In the genomic region with DNA sequence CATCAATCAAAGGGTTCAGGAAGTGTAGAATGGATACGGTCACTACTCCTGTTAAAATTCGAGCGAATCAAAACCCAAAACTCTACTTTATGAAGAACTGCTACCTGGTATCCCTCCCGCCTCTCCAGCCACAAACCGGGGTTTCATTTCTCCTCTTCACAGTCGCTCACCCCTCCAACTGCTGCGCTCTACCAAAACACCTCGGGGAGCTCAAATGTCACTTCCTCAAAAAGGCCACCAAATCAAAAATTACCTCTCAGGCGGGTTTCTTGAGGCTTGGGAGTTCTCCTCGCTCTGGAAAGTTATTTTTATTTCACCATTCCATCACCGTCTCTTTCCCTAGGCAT, we compare ENCODE assay signal across 9 mouse cellular contexts. TPM values are rescaled to one million over a fixed set of nuclear protein-coding genes. Genes with fewer than 3 reads are reported as not detected.
DNase-seq lines count a peak whose midpoint lies in the region; ATAC-seq lines count a peak whose summit lies in the region.
"Had no signal": no experiment of that assay in that cellular context is flagged by ENCODE, and none has a peak within 500 bp of the region (broad histone marks: within the 10 kb centered on the region; RNA-seq: fewer than 3 reads in every experiment).

No protein-coding gene starts in this region.

- H3K4me1 ChIP-seq in heart, embryonic 10.5 days: peaks cover 12% of the 10 kb centered on the region; the same call in 1 of the 2 replicates
- H3K4me1 ChIP-seq in hindbrain, embryonic 13.5 days (replicated peaks): peaks cover 16% of the 10 kb centered on the region
- 0 out of 2 replicates have a peak, but pooled peaks cover 3% of the 10 kb centered on the region for H3K4me1 ChIP-seq in stomach, embryonic 15.5 days

- no peak overlapping the region for H3K27ac ChIP-seq in heart, embryonic 10.5 days
- H3K27ac ChIP-seq in hindbrain, embryonic 13.5 days: no peak overlapping the region
- H3K27ac ChIP-seq in stomach, embryonic 15.5 days: no peak overlapping the region

- peak overlapping the region; percentile 74 for H3K4me3 ChIP-seq in heart, embryonic 10.5 days
- H3K4me3 ChIP-seq in hindbrain, embryonic 13.5 days: peak overlapping the region; percentile 64
- H3K4me3 ChIP-seq in stomach, embryonic 15.5 days (replicated peaks): peak overlapping the region; percentile 71

- ATAC-seq in hindbrain, embryonic 13.5 days (ENCODE audit: low FRiP score): no peak
- ATAC-seq in megakaryocyte progenitor cell, adult 5-6 weeks (replicated peaks; ENCODE audit: poor library complexity): peak; percentile 64
- no peak for ATAC-seq in stomach, embryonic 15.5 days (ENCODE audit: insufficient read depth, low FRiP score, low read depth)

- peaks cover 38% of the 10 kb centered on the region for H3K27me3 ChIP-seq in heart, embryonic 10.5 days (ENCODE audit: insufficient read depth, poor library complexity, severe bottlenecking)
- H3K27me3 ChIP-seq in hindbrain, embryonic 13.5 days: peaks cover 46% of the 10 kb centered on the region
- 0 out of 2 replicates have a peak, but pooled peaks cover 2% of the 10 kb centered on the region for H3K27me3 ChIP-seq in stomach, embryonic 15.5 days (replicated peaks)
- H3K27me3 ChIP-seq: Patski had no signal

- WGBS in heart, embryonic 10.5 days: 2% methylated on average over 11 of the region's 11 CpGs
- WGBS in hindbrain, embryonic 13.5 days: 4% methylated on average over 11 of the region's 11 CpGs
- WGBS in stomach, embryonic 15.5 days: under 1% methylated on average over 11 of the region's 11 CpGs

- DNase-seq in heart, embryonic 10.5 days (ENCODE audit: low spot score): no peak
- no peak for DNase-seq in heart, adult 9 months (ENCODE audit: low spot score in 2 of 2)
- peak; percentile 36 for DNase-seq in Muller cell, postnatal 12 days (ENCODE audit: inconsistent ontology term)
- DNase-seq in cerebellum, adult 11 months: no peak
- DNase-seq in kidney, postnatal 10 days: no peak

- peak overlapping the region; percentile 69 for H3K9ac ChIP-seq in hindbrain, embryonic 13.5 days
- peak overlapping the region; percentile 52; the same call in 1 of the 2 replicates for H3K9ac ChIP-seq in stomach, embryonic 15.5 days

- peak overlapping the region; percentile 100 for H3K4me2 ChIP-seq in hindbrain, embryonic 13.5 days
- peak overlapping the region; percentile 95 for H3K4me2 ChIP-seq in stomach, embryonic 15.5 days

- H3K9me3 ChIP-seq in heart, embryonic 10.5 days: no peaks in the 10 kb centered on the region
- no peaks in the 10 kb centered on the region for H3K9me3 ChIP-seq in hindbrain, embryonic 13.5 days
- H3K9me3 ChIP-seq in stomach, embryonic 15.5 days: no peaks in the 10 kb centered on the region

- H3K36me3 ChIP-seq in heart, embryonic 10.5 days: no peaks in the 10 kb centered on the region
- no peaks in the 10 kb centered on the region for H3K36me3 ChIP-seq in hindbrain, embryonic 13.5 days
- no peaks in the 10 kb centered on the region for H3K36me3 ChIP-seq in stomach, embryonic 15.5 days

RNA-seq across cellular contexts. Expression of a gene that starts 0.6 kb away (rescaled TPM):
- polyA plus RNA-seq in heart, embryonic 10.5 days (2016; fragmentation: Nextera tagmentation; extraction: Ambion mirVana): 0.21 and 0.28 TPM in 2 replicates
- polyA plus RNA-seq in hindbrain, embryonic 13.5 days (2015; fragmentation: Nextera tagmentation; extraction: Ambion mirVana): 0.16 TPM in 1 of 2 replicates, not detected in the other
- total RNA-seq in megakaryocyte progenitor cell, adult 5-6 weeks (2015): 16.8 and 19.7 TPM in 2 replicates
- total RNA-seq in megakaryocyte progenitor cell, adult 5-6 weeks (2017): 2.5 and 4.6 TPM in 2 replicates
- 0.53 and 0.57 TPM in 2 replicates for polyA plus RNA-seq in stomach, embryonic 15.5 days (2015; fragmentation: Nextera tagmentation; extraction: Ambion mirVana)
